In genomic region chr17:25863681-25864080, GRCm38 (mm10) we compare ENCODE assay signal across 29 mouse cellular contexts. TPM values are rescaled to one million over a fixed set of nuclear protein-coding genes. Genes with fewer than 3 reads are reported as not detected.
DNase-seq lines count a peak whose midpoint lies in the region; ATAC-seq and TF ChIP-seq lines count a peak whose summit lies in the region.
"Had no signal": no experiment of that assay in that cellular context is flagged by ENCODE, and none has a peak within 500 bp of the region (broad histone marks: within the 10 kb centered on the region; RNA-seq: fewer than 3 reads in every experiment).

No protein-coding gene starts in this region.

- H3K27me3 ChIP-seq in midbrain, embryonic 10.5 days (ENCODE audit: low read depth, poor library complexity, severe bottlenecking), result no peaks in the 10 kb centered on the region
- peaks cover 9% of the 10 kb centered on the region; the same call in 1 of the 2 replicates for H3K27me3 ChIP-seq in midbrain, embryonic 13.5 days
- H3K27me3 ChIP-seq in lung, postnatal 0 days (replicated peaks; ENCODE audit: insufficient read depth, low read length), result no peaks in the 10 kb centered on the region
- H3K27me3 ChIP-seq: embryonic facial prominence, embryonic 13.5 days; forebrain, embryonic 15.5 days; heart, embryonic 13.5 days; hindbrain, embryonic 15.5 days; limb, embryonic 15.5 days; midbrain, embryonic 15.5 days; neural tube, embryonic 15.5 days had no signal

- no peak for TF ChIP-seq CTCF in lung, postnatal 0 days (IDR thresholded peaks at IDR 0.05)

- 94% methylated on average over 6 of the region's 6 CpGs for WGBS in midbrain, embryonic 10.5 days
- 94% methylated on average over 6 of the region's 6 CpGs for WGBS in midbrain, embryonic 13.5 days
- 84% methylated on average over 6 of the region's 6 CpGs for WGBS in lung, postnatal 0 days

- H3K4me2 ChIP-seq in midbrain, embryonic 13.5 days (replicated peaks), result no peak overlapping the region
- no peak overlapping the region for H3K4me2 ChIP-seq in lung, postnatal 0 days (replicated peaks; ENCODE audit: low read depth, low read length)
- H3K4me2 ChIP-seq: embryonic facial prominence, embryonic 13.5 days; forebrain, embryonic 15.5 days; heart, embryonic 13.5 days; hindbrain, embryonic 15.5 days; limb, embryonic 15.5 days; midbrain, embryonic 15.5 days; neural tube, embryonic 15.5 days had no signal

- ATAC-seq in midbrain, embryonic 13.5 days, result no peak
- no peak for ATAC-seq in lung, postnatal 0 days
- ATAC-seq in CD4-positive, CD25-positive, alpha-beta regulatory T cell, adult 4 months, result no peak
- ATAC-seq: forebrain, embryonic 15.5 days; inflammation-experienced regulatory T-cells, adult 6 months; midbrain, embryonic 15.5 days had no signal

- 0 out of 2 replicates have a peak overlapping the region, but pooled peaks have one; percentile 7 for H3K4me3 ChIP-seq in midbrain, embryonic 10.5 days
- H3K4me3 ChIP-seq in midbrain, embryonic 13.5 days (replicated peaks), result no peak overlapping the region
- H3K4me3 ChIP-seq in lung, postnatal 0 days (ENCODE audit: low read depth, low read length), result no peak overlapping the region
- H3K4me3 ChIP-seq: embryonic facial prominence, embryonic 13.5 days; forebrain, embryonic 10.5 days; forebrain, embryonic 15.5 days; heart, embryonic 13.5 days; hindbrain, embryonic 15.5 days; limb, embryonic 10.5 days; limb, embryonic 15.5 days; midbrain, embryonic 15.5 days; neural tube, embryonic 15.5 days had no signal

- peak; percentile 7 for DNase-seq in cerebellum, adult 8-10 months
- DNase-seq in cerebellum, postnatal 4 days (ENCODE audit: low spot score in 2 of 2), result no peak
- DNase-seq in kidney, adult 18-20 months, result peak; percentile 52
- no peak for DNase-seq in kidney, postnatal 10 days
- no peak for DNase-seq in midbrain, embryonic 10.5 days (ENCODE audit: low spot score)
- no peak for DNase-seq in lung, postnatal 0 days (ENCODE audit: low spot score)
- DNase-seq: adrenal gland, adult 8-10 months; cerebellum, adult 2 months; gastrocnemius, postnatal 10 days; heart, postnatal 10 days; layer of hippocampus, adult 9-11 months; retina, postnatal 1 day; right cerebral cortex, postnatal 14 days; thymus, adult 18-20 months; thymus, postnatal 25 days had no signal

- peaks cover 63% of the 10 kb centered on the region for H3K4me1 ChIP-seq in midbrain, embryonic 10.5 days
- peaks cover 35% of the 10 kb centered on the region for H3K4me1 ChIP-seq in midbrain, embryonic 13.5 days (replicated peaks)
- peaks cover 4% of the 10 kb centered on the region; the same call in 1 of the 2 replicates for H3K4me1 ChIP-seq in lung, postnatal 0 days (ENCODE audit: insufficient read depth, low read depth, low read length)

- no peak for TF ChIP-seq EP300 in lung, postnatal 0 days (IDR thresholded peaks at IDR 0.05)

- H3K9me3 ChIP-seq in midbrain, embryonic 10.5 days (replicated peaks), result no peaks in the 10 kb centered on the region
- no peaks in the 10 kb centered on the region for H3K9me3 ChIP-seq in midbrain, embryonic 13.5 days
- H3K9me3 ChIP-seq in lung, postnatal 0 days (ENCODE audit: low read length), result no peaks in the 10 kb centered on the region
- H3K9me3 ChIP-seq: embryonic facial prominence, embryonic 13.5 days; forebrain, embryonic 10.5 days; forebrain, embryonic 15.5 days; G1E; heart, embryonic 13.5 days; hindbrain, embryonic 15.5 days; limb, embryonic 10.5 days; limb, embryonic 15.5 days; midbrain, embryonic 15.5 days; neural tube, embryonic 15.5 days had no signal

- H3K9ac ChIP-seq in midbrain, embryonic 13.5 days (replicated peaks), result no peak overlapping the region
- H3K9ac ChIP-seq in lung, postnatal 0 days (replicated peaks; ENCODE audit: low read depth), result no peak overlapping the region
- H3K9ac ChIP-seq: embryonic facial prominence, embryonic 13.5 days; forebrain, embryonic 15.5 days; heart, embryonic 13.5 days; hindbrain, embryonic 15.5 days; limb, embryonic 15.5 days; midbrain, embryonic 15.5 days; neural tube, embryonic 15.5 days had no signal

- H3K27ac ChIP-seq in midbrain, embryonic 10.5 days (replicated peaks), result no peak overlapping the region
- H3K27ac ChIP-seq in midbrain, embryonic 13.5 days, result no peak overlapping the region
- no peak overlapping the region for H3K27ac ChIP-seq in lung, postnatal 0 days (ENCODE audit: low read length)
- H3K27ac ChIP-seq: embryonic facial prominence, embryonic 13.5 days; forebrain, embryonic 10.5 days; forebrain, embryonic 15.5 days; heart, embryonic 13.5 days; hindbrain, embryonic 15.5 days; limb, embryonic 10.5 days; limb, embryonic 15.5 days; macrophage; midbrain, embryonic 15.5 days; neural tube, embryonic 15.5 days had no signal

- peaks cover 10% of the 10 kb centered on the region for H3K36me3 ChIP-seq in midbrain, embryonic 10.5 days
- H3K36me3 ChIP-seq in midbrain, embryonic 13.5 days, result no peaks in the 10 kb centered on the region
- H3K36me3 ChIP-seq in lung, postnatal 0 days (ENCODE audit: insufficient read depth, low read length), result no peaks in the 10 kb centered on the region
- H3K36me3 ChIP-seq: forebrain, embryonic 15.5 days; hindbrain, embryonic 15.5 days; limb, embryonic 15.5 days; midbrain, embryonic 15.5 days had no signal

RNA-seq across cellular contexts. Expression of gene Wdr90, which starts 2.4 kb away (rescaled TPM):
- 53.4 and 53.9 TPM in 2 replicates for polyA plus RNA-seq in midbrain, embryonic 10.5 days (2016; fragmentation: Nextera tagmentation; extraction: Ambion mirVana)
- 20.1 and 22.4 TPM in 2 replicates for polyA plus RNA-seq in midbrain, embryonic 13.5 days (2015; fragmentation: Nextera tagmentation; extraction: Ambion mirVana)
- polyA plus RNA-seq in lung, postnatal 0 days (2015; fragmentation: Nextera tagmentation; extraction: Ambion mirVana), result 5.6 and 5.8 TPM in 2 replicates
- polyA plus RNA-seq in CD4-positive, CD25-positive, alpha-beta regulatory T cell, adult 4 months (2017; shearing (Covaris generic)), result 1 to 10 TPM; 3.4 to 6.8 TPM

RNA-seq across cellular contexts. Expression of gene Mcrip2, which starts 4.9 kb away (rescaled TPM):
- 9.9 and 17.1 TPM in 2 replicates for polyA plus RNA-seq in midbrain, embryonic 10.5 days (2016; fragmentation: Nextera tagmentation; extraction: Ambion mirVana)
- 8.0 and 10.4 TPM in 2 replicates for polyA plus RNA-seq in midbrain, embryonic 13.5 days (2015; fragmentation: Nextera tagmentation; extraction: Ambion mirVana)
- 16.5 and 19.5 TPM in 2 replicates for polyA plus RNA-seq in lung, postnatal 0 days (2015; fragmentation: Nextera tagmentation; extraction: Ambion mirVana)
- 1 to 10 TPM; 2.7 to 5.5 TPM for polyA plus RNA-seq in CD4-positive, CD25-positive, alpha-beta regulatory T cell, adult 4 months (2017; shearing (Covaris generic))

RNA-seq across cellular contexts. Expression of gene Mettl26, which starts 11.2 kb away (rescaled TPM):
- 74.3 and 80.4 TPM in 2 replicates for polyA plus RNA-seq in midbrain, embryonic 10.5 days (2016; fragmentation: Nextera tagmentation; extraction: Ambion mirVana)
- 69.7 and 75.4 TPM in 2 replicates for polyA plus RNA-seq in midbrain, embryonic 13.5 days (2015; fragmentation: Nextera tagmentation; extraction: Ambion mirVana)
- 48.7 and 50.7 TPM in 2 replicates for polyA plus RNA-seq in lung, postnatal 0 days (2015; fragmentation: Nextera tagmentation; extraction: Ambion mirVana)
- polyA plus RNA-seq in CD4-positive, CD25-positive, alpha-beta regulatory T cell, adult 4 months (2017; shearing (Covaris generic)), result 100 to 1,000 TPM in 1 of 2 experiments, 10 to 100 TPM in 1; 82.7 to 124 TPM

RNA-seq across cellular contexts. Expression of gene Wfikkn1, which starts 17.0 kb away (rescaled TPM):
- 6.1 and 19.7 TPM in 2 replicates for polyA plus RNA-seq in midbrain, embryonic 10.5 days (2016; fragmentation: Nextera tagmentation; extraction: Ambion mirVana)
- 0.61 and 0.70 TPM in 2 replicates for polyA plus RNA-seq in midbrain, embryonic 13.5 days (2015; fragmentation: Nextera tagmentation; extraction: Ambion mirVana)
- 0.24 and 0.26 TPM in 2 replicates for polyA plus RNA-seq in lung, postnatal 0 days (2015; fragmentation: Nextera tagmentation; extraction: Ambion mirVana)
- polyA plus RNA-seq in CD4-positive, CD25-positive, alpha-beta regulatory T cell, adult 4 months (2017; shearing (Covaris generic)), result 1 to 10 TPM in 1 of 2 experiments, under 1 TPM in 1; 0.94 to 1.3 TPM

RNA-seq across cellular contexts. Expression of gene Rhot2, which starts 19.0 kb away (rescaled TPM):
- 23.9 and 25.2 TPM in 2 replicates for polyA plus RNA-seq in midbrain, embryonic 10.5 days (2016; fragmentation: Nextera tagmentation; extraction: Ambion mirVana)
- 15.6 and 16.4 TPM in 2 replicates for polyA plus RNA-seq in midbrain, embryonic 13.5 days (2015; fragmentation: Nextera tagmentation; extraction: Ambion mirVana)
- 9.9 and 10.3 TPM in 2 replicates for polyA plus RNA-seq in lung, postnatal 0 days (2015; fragmentation: Nextera tagmentation; extraction: Ambion mirVana)
- polyA plus RNA-seq in CD4-positive, CD25-positive, alpha-beta regulatory T cell, adult 4 months (2017; shearing (Covaris generic)), result 10 to 100 TPM; 19.1 to 47.0 TPM

Comparison
In these comparisons a context has a peak if more than half of its experiments do, and no peak if none do; other contexts are left out.
1. DNase-seq: peak in cerebellum, adult 8-10 months (single experiment) and kidney, adult 18-20 months (single experiment); none in cerebellum, postnatal 4 days (0 of 2), kidney, postnatal 10 days (single experiment), midbrain, embryonic 10.5 days (single experiment) and lung, postnatal 0 days (single experiment).